Mouse (Mus musculus) kidney, adult 18-20 months (tissue): ENCODE measurements at regions not wholly inside any gene's neighbourhood (a gene's known extent, or its start where the extent isn't known, plus 50 kb on each side); places are given as distances from the start of the nearest gene placed in this dataset.
"Not testable (repeated sequence)": the region's sequence is repeated elsewhere in the genome, so short reads cannot be mapped to it uniquely, and the experiment has no call there.

Experiments used
- DNase-seq: peaks from one replicate; pipeline ENCODE4 v3.0.0; 2021

DNA sequence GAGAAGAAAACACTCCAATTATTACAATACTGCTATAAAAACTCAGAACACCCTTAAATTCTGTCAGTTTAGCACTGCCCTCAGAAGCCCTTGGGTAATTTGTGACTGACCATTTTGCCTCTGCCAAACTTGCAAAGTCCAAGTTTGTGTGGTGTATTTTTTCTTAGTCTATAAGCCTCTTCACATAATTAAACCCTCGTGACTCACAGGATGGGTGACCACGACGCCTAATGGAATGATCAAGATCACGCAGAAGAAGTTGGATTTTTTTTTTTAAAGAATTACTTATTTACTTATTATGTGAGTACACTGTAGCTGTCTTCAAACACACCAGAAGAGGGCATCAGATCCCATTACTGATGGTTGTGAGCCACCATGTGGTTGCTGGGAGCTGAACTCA lies 214.4 kb upstream of the Smim15 start:
- no peak for DNase-seq

DNA sequence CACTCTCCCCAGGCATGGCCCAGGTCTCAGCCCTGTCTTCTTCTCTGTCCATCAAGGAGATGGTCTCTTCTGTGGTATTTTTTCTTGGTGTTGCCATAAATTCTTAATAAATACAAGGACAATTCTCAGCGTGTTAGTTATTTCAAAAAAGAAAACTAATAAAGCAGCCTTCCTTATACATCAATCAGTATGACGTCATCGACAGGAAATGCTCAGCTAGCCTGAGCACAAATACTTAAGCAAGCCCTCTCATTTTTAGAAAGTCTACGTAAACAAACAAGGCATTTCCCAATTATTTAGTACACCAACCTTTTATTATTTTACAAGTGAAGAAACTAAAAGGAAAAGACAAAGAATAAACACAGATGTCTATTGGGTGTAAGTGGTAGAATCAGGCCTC lies 218.6 kb upstream of the Smim15 start:
- DNase-seq: no peak

DNA sequence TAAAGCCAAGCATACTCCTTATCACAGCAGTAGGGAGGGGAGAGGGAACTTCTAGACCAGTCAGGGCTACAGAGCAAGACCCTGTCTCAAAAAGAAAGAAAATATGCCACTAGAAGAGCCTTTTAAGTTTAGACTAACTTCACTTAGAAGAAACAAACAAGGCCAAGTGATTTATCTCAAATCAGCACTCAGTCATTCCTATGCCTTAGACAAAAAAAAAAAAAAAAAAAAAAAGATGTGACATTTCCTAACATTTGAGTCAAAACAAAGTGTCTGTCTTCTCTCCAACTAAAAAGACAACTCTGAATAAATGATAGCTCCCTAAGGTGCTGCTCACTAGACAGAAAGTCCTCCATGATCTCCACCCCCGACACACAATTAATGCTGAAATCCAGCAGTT lies 220.9 kb upstream of the Smim15 start:
- no peak for DNase-seq

DNA sequence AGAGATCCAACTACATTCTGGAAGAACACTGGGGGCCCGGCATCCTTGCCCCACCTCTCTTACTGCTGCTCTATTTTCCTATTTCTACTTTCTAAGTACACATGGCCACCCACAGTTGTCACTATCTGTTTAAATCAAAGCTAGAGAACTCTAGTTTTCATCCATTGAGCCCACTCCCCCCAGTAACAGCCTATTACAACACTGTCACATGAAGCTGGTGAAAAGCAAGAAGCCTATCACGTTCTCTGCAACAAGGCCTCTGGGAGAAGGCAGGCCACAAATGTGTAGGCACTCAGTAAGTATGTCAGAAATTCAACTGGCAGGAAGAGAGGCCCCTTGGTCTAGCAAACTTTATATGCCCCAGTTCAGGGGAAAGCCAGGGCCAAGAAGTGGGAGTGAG lies 222.0 kb upstream of the Smim15 start:
- no peak for DNase-seq

DNA sequence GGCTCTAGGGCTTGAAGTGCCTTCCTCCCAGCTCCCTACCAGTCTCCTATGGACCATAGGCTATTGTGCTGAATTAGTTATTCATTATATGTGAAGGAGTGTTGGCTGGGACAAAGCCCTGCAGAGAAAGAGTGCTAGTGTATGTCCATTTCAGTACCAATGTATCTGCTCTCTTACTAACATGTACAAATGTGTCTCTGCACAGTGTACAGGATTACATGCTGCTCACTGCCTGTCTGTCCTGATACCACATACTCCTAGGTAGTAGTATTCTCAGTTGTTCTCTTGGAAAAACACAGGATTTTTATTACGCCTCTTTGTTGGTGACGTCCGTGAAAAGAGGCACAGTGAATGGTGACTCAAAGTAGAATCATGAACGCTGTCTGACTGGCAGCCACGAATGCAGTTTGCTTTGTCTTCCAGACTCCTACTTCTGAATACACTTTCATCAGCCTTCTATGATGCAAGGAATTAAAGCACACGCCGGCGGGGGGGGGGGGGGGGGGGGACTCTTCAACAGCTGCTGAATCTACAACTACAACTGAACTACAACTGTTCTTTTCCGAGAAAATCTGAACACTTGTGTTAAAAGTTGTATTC lies 230.6 kb upstream of the Smim15 start:
- DNase-seq: no peak

DNA sequence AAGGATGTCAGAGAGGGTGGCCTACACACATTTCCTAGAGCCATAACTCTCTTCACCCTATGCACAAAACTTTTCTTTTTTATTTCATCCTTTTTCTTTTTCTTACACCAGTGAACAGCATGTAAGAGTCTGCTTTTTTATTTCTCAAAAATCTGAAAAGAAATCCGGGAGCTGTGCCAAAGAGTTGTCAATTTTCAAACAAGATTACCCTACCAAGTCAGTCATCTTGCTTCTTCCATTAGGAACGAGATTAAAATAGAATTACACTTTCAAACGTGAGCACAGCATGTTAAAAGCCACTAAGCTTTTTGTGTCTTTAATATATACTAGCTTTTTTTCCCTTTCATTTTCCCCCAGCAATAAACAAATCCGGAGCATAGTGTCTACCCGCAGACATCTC lies 232.2 kb upstream of the Smim15 start:
- no peak for DNase-seq

DNA sequence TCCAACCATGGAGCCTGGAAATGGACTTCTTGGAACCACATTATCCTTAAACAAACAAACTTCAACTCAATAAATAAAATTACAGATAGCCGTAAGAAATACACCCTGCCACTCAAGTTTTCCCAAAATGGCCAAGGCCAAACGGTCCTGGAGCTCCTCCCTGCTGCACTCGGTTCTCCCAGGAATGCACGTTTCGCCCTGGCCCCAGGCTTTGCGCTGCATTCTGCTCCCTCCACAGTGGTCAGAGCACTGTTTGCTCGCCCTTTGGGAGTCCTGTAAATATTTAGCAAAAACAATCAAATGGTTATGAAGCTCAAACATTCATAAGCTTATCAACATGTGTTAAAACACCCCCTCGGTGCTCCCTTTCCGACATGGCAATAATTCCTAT lies 233.4 kb upstream of the Smim15 start:
- DNase-seq: no peak

DNA sequence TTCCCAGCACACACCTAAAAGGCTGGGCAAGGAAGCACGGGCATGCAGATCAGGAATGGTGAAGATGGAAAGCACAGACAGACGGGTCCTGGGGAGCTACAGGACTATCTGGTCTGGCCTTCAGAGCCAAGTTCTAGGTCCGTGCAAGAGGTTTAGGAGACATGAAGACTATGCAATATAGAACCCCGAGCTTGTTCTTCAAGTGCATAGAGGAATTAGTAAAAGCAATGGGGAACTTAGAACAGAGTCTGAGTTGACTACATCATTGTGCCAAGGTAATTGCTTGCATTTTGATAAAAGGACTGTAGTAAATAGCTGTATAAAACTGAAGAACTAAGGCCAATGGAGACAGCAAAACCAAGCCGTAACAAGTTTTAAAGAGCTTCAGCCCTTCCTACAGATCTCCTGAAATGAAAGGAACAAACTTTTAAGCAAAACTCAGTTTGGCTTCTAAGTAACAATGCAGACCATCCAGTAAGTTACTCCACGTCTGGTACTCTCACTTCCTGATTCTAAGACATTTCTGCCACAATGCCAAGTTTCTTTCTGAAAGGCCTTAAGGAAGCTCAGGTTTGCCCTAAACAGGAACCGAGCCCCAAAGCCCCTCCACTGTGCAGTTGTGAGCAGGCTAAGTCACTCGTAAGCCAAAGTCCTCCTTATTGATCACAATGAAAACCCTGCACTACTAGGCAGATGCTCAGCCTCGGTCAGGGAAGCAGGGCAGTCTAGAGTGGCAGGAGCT lies 234.0 kb upstream of the Smim15 start:
- DNase-seq: no peak

DNA sequence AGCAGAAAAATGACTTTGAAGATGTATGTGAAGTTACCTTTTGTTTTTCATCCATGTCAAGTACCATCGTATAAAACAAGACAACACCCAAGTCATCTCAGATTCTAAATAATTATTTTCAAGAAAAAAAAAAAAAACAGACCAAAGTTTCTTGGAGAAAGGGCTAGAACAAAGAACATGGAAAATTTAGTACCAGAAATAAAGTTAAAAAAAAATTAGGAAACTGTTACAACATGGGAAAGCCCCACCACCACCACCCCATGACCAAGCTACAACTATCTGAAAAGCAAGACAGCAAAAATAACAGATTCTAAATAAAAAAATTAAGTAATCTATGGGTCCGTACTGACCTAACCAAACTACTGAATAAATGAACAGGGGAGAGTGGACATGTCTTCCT lies 235.3 kb upstream of the Smim15 start:
- no peak for DNase-seq

DNA sequence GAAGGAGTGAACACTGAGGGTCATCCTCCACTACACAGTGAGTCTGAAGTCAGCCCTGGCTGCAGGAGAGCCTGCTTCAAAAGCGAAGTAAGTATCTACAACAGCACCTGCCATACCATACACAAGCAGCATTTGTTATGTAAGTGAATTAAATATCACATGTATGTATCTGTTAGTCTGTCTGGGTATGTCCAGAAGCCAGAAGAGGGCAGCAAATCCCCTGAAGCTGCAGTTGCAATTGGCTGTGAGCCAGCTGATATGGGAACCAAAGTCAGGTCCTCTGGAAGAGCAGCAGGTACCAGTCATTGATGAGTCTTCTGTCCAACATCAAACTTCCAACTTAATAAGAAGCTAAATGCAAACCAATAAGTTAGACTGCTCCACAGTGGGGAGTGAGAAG lies 239.8 kb upstream of the Smim15 start:
- DNase-seq: no peak

DNA sequence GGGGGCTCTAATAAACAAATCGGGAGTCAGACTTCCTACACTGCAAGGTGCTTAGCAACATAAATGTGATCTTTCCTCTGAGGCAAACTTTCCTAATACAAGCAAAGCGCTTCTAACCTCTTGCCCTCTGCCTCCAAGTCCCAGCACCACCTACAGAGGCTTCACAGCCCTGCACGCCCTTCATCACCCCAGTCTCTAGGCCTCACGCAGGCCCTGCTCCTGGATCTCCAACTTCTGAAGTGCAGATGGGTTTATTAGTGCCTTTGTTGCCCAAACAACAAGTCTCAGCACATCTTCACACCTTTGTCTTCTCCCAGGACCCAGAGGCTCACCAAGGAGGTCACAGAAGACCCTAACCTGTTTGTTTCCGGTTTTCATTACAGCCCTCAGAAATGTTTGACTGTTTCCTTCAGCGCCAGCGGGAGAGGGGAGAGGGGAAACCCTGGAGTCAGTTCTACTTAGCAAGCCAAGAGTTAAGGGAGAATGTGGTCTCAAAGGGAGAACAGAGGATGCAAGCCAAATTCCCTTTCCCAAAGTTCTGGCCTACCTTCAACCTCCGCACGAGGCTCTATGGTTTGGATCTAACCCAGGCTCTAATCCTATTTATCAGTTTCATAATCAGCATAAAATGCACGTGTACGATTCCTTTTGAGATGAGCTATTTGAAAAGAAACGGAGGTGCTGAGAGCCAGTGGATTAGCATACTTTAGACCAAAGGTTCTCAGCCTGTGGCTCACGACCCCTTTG lies 244.9 kb upstream of the Smim15 start:
- DNase-seq: no peak

DNA sequence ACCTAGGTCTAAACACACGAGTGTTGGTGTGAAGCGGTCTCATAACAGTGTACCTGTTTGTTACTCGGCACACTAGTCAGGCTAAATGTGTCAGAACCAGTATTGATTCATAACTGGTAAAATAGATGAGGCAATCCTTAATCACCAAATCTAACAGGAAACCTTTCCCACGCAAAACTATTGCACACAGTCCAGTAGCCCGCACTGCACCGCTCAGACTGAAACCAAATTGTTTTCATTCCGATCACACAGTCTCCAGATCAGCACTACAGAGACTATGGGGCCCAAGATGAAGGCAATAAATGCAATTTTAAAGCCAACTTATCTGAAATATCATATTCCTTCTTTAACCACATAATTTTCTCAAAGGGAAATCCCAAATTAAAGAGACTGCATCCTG lies 246.1 kb upstream of the Smim15 start:
- no peak for DNase-seq

DNA sequence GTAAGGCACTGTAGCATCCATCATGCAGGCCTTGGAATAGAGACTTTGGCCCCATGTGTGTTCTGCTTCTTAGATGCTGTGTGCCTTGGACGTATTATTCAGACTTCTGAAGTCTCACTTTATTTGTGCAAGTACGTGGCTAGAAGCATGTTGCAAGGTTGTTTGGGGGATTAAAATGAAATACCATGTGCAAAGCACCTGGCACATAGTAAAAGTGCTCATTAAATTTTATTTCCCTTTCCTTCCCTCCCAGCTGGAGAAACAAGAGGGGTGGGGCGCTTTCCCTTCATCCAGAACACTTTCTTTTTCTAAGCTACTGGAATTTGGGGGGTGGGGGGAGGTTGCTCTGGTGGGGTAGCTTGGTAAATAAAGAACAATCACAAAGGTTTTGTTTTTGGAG lies 248.7 kb upstream of the Smim15 start:
- no peak for DNase-seq

DNA sequence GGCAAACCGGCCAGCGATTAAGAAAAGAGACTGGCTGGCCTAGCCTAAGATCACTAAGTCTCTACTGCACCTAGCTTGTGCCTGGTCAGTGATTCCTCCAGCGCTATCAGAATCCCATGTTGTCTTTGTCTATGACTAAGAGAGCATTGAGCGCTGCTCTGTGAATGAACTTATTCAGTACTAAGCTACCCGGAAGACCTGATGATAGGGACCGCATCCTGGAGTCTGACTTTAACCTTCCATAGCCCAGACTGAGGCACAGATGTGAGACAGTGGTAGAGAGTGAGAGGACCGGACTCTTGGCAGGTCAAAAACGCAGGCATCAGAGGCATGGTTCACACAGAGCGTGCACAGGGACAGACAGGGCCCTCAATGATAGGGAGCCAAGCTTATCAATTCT lies 252.5 kb upstream of the Smim15 start:
- no peak for DNase-seq

DNA sequence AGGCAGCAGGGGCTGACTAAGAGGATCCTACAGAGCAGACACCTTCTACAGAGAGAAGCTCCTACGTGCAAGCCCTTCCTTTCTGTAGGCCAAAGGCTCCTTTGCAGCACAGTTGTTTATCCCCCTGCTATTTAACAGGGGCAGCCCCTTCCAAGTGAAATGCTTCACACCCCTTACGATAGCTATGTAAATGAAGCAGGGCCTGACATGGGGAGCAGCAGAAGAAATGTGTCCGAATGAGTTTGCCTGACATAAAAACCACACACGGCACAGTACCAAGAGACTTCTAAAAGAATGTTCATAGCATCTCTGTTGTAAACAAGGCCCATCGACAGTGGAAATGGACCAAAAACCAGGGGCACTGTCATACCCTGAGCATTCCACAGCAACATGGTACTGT lies 259.3 kb upstream of the Smim15 start:
- DNase-seq: no peak

DNA sequence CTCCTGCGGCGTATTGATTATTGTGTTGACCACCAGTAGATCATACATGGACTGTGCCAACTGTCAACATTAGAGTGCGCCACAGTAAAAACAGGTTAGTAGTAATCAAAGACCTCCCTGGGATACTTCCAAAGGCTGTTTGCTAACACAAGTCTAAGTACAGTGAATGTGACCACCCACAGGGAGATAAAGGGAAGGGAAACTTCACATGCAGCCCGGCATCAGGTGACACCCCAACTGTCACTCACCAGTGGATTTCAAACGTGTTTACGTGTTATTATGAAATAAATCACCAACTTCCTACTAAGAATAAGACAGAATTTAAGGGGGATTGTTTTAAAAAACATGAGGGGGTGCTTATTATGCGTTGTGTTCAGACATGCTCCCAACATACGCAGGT lies 262.5 kb upstream of the Smim15 start:
- no peak for DNase-seq

DNA sequence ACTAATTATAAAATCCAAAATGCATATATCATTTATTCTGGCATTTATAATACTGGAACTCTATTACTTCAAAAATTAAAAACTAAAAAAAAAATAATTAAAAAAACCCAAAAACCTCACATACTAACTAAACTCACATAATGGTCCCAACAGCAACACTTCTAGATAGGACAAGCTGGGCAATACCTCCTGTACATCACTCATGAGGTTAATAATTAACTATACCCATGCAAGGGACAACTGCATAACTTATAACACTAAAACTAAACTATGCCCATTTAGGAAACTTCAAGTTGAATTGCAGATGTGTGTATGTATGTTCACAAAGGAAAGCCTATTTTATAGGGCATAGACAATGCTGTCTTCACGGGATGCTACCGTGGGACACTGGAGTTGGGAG lies 263.0 kb upstream of the Smim15 start:
- no peak for DNase-seq

DNA sequence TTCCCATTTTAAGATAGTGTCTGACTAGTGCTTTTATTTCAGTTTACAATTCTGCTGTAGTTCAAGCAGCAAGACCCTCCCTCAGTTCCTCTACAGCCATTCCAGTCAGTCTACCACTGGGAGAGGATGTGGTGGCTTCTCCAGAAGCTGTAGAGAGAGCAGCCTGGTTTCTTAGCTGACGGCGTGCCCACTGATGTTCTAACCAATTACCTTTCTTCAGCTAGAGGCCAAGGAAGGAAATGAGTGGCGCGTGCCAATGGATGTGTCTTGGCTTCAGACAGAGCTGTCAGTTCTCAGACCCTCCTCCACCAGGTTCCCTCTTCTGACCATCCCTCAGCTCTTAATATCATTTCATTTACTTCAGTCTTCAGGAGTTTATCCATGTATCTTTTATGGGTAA lies 264.7 kb upstream of the Smim15 start:
- DNase-seq: no peak

DNA sequence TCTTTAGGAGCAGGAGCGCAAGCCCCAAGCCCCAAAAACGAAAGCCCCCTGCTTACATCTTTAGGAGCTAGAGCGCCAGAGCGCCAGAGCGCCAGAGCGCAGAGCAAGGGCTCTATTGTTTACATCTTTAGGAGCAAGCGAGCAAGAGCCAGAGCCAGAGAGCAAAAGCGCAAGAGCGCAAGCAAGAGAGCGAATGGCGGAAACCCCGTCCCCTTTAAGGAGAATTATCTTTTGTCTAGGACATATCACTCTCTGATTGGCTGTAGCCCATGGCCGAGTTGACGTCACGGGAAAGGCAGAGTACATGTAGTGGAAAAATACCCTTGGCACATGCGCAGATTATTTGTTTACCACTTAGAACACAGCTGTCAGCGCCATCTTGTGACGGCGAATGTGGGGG lies 269.7 kb upstream of the Smim15 start:
- not testable (repeated sequence) for DNase-seq

DNA sequence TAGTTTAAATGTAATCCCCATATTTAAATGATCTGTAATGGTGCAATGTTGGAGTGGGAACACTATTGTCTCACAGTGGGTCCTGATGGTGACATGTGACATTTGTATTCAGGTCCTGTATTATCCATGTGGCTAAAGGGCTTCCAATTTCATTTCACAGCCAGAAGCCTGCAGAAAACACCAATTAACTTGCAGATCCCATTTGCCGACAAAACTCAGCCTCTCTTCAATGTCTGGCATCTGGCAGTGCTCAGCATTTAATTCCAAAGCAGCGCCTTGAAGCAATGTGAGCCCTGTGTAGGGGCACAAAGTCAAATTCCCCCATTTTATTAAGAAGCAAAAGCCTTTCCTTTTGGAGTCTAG lies 277.0 kb upstream of the Smim15 start:
- no peak for DNase-seq

DNA sequence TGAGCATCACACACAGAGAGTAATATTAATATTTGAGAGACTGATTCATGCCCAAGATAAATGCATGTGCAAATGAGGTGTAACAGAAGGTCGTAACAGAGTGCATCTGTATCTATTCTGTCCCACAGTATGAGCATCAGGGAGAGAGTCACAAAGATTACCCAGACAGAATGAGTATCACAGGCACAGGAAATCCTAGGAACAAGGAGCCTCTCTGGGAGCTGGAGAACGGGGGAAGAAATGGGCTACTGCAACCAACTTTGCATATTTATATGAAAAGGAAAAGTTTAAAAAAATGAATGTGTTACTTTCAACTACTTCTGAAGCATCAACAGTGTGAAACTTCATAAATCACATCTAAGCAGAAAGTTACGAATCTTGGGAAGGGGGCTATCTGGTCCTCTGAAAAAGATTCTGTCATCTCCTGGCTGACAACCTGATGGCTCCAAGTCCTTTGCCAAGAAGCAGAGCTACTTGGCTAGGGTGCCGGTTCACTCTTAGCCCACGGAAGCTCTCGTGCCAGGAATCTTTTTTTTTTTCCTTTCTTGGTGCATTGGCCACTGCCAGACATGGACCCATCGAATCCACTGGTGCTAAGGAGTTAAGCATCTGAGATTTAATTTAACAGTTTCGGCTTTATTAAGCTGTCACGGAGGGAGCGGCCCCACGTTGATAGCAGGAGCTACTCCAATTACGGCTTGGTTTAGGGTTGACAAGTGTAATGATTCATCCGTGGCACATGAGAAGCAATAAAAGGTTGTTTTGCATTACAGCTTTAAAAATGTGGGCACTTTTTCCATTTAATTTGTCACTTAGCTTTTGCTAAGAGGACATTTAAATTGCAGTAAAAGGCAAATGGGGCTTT lies 277.6 kb upstream of the Smim15 start:
- no peak for DNase-seq

DNA sequence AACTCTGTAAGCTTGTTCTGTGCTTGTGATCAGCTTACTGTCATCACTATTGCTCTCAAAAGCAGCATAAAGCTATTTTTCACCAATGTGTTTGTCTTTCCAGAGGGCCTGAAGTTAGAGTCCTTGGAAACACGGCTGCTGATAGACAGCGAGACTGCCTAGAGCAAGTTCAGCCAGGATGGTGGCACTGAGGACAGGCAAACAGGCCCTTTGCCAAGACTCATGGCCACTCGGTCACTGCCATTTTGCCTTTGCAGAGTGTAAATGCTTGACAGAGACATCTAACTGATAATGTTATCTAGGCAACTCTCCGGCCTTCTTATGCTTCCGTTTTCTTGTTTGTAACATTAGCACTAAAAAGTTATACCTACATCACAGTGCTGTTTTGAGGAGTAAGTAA lies 280.3 kb upstream of the Smim15 start:
- no peak for DNase-seq

DNA sequence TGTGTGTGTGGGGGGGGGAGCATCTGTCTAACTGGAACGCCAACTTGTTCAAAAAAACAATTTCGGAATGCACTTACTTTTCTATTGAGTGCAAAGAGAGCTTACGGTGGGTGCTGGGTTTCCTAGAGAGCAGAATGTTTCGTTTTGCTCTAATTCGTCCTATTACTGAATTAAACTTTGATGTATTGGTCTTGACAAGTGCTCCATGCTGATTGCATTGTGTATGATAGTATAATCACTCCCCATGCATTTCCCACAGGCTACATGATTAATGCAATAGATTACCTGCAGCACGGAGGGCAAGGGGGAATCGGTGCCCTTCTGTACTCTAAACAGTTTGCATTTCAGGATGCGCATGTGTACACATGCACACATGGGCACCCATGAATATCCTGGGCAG lies 283.7 kb upstream of the Smim15 start:
- DNase-seq: no peak
